1 mouse cellular context compared by ENCODE assay signal in the genomic region with DNA sequence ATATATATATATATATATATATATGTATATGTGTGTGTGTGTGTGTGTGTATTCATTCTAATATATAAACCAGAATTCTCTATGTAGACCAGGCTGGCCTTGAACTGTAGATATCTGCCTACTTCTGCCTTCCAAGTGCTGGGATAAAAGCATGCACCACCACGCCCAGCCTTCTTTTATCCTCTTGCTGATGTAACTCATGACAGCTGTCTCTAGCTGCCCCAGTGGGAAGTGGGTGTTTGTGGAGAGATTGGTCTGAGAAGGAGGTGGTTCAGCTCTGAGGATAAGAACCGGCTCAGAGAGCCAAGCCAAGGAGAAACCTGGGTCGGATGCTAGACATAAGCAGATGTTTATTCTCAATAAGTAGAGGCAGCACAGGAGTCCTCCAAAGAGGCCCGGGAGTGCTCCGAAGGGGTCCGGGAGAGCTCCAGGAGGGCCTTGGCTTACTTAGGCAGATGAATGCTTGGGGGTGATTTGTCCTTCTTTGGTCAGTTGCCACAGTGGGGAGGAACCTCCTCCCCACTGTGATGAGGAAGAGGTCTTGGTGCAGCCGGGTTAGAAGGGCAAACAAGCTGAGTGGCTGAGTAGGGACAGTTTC.
TF ChIP-seq lines count a peak whose summit lies in the region.

No protein-coding gene starts in this region.

TF ChIP-seq in MEL, 35 proteins besides CTCF, POLR2A, EP300 and RAD21 (continued from another document):
- no peak for TF ChIP-seq USF1 (IDR thresholded peaks at IDR 0.05; ENCODE audit: low read depth, low read length)
- no peak for TF ChIP-seq POLR2AphosphoS5 (IDR thresholded peaks at IDR 0.05; ENCODE audit: borderline replicate concordance, low read depth, low read length)
- peak; percentile 9; the same call in 1 of the 2 replicates for TF ChIP-seq MAX (IDR thresholded peaks at IDR 0.05; ENCODE audit: low read length)
- no peak for TF ChIP-seq GATA1 (IDR thresholded peaks at IDR 0.05; ENCODE audit: low read depth, low read length)
- no peak for TF ChIP-seq E2F4 (IDR thresholded peaks at IDR 0.05; ENCODE audit: borderline replicate concordance, low read depth, low read length)
- no peak for TF ChIP-seq ZKSCAN1 (IDR thresholded peaks at IDR 0.05; ENCODE audit: low read depth, low read length)
- no peak for TF ChIP-seq MAFK (IDR thresholded peaks at IDR 0.05; ENCODE audit: borderline replicate concordance, low read depth, low read length)
- TF ChIP-seq TCF12 (IDR thresholded peaks at IDR 0.05; ENCODE audit: low read depth, low read length) = peak; percentile 24; the same call in 1 of the 2 replicates
- no peak for TF ChIP-seq CHD1 (IDR thresholded peaks at IDR 0.05; ENCODE audit: low read depth, low read length)
- TF ChIP-seq GABPA (IDR thresholded peaks at IDR 0.05; ENCODE audit: low read depth, low read length) = no peak
- TF ChIP-seq ELF1 (IDR thresholded peaks at IDR 0.05; ENCODE audit: low read depth, low read length) = peak; percentile 31; the same call in 1 of the 2 replicates
- no peak for TF ChIP-seq CHD2 (IDR thresholded peaks at IDR 0.05; ENCODE audit: low read length)
- TF ChIP-seq MYB (IDR thresholded peaks at IDR 0.05; ENCODE audit: low read depth, low read length) = no peak
- TF ChIP-seq MAZ (IDR thresholded peaks at IDR 0.05; ENCODE audit: low read depth, low read length) = 0 out of 2 replicates have a peak, but pooled peaks have one; percentile 22
- TF ChIP-seq BHLHE40 (IDR thresholded peaks at IDR 0.05; ENCODE audit: borderline replicate concordance, low read depth, low read length) = no peak
- TF ChIP-seq HCFC1 (IDR thresholded peaks at IDR 0.05; ENCODE audit: low read depth, low read length) = peak; percentile 11; the same call in 1 of the 2 replicates
- no peak for TF ChIP-seq JUND (IDR thresholded peaks at IDR 0.05; ENCODE audit: low read depth, low read length)
- TF ChIP-seq USF2 (IDR thresholded peaks at IDR 0.05; ENCODE audit: borderline replicate concordance in 1 of 2, insufficient read depth in 1 of 2, low read depth in 1 of 2, low read length in 2 of 2) = no peak
- no peak for TF ChIP-seq NELFE (IDR thresholded peaks at IDR 0.05; ENCODE audit: low read depth, low read length)
- no peak for TF ChIP-seq ZMIZ1 (IDR thresholded peaks at IDR 0.05; ENCODE audit: low read depth, low read length)
- no peak for TF ChIP-seq NRF1 (IDR thresholded peaks at IDR 0.05; ENCODE audit: insufficient read depth, low read depth, low read length, poor library complexity, severe bottlenecking)
- no peak for TF ChIP-seq ZNF384 (IDR thresholded peaks at IDR 0.05; ENCODE audit: low read depth, low read length)
- TF ChIP-seq ETS1 (IDR thresholded peaks at IDR 0.05; ENCODE audit: low read depth, low read length) = peak; percentile 80; the same call in 1 of the 2 replicates
- TF ChIP-seq TAL1 (IDR thresholded peaks at IDR 0.05; ENCODE audit: low read length) = no peak
- no peak for TF ChIP-seq RCOR1 (IDR thresholded peaks at IDR 0.05; ENCODE audit: low read depth, low read length)
- no peak for TF ChIP-seq UBTF (IDR thresholded peaks at IDR 0.05; ENCODE audit: borderline replicate concordance, insufficient read depth, low read depth, low read length)
- TF ChIP-seq MEF2A (IDR thresholded peaks at IDR 0.05; ENCODE audit: extremely low read depth, insufficient replicate concordance, low read depth, low read length, poor library complexity, severe bottlenecking) = no peak
- no peak for TF ChIP-seq SMC3 (IDR thresholded peaks at IDR 0.05; ENCODE audit: low read depth, low read length)
TF ChIP-seq in MEL: peak in this region for 10.
